Mouse (Mus musculus): Measurements from ENCODE around the gene Nkap. TPM values are rescaled to one million over a fixed set of nuclear protein-coding genes. Genes with fewer than 3 reads are reported as not detected.

The Nkap gene
- polyA plus RNA-seq (2012; rRNA removed), result 1.8 and 2.0 TPM in 2 replicates

DNA sequence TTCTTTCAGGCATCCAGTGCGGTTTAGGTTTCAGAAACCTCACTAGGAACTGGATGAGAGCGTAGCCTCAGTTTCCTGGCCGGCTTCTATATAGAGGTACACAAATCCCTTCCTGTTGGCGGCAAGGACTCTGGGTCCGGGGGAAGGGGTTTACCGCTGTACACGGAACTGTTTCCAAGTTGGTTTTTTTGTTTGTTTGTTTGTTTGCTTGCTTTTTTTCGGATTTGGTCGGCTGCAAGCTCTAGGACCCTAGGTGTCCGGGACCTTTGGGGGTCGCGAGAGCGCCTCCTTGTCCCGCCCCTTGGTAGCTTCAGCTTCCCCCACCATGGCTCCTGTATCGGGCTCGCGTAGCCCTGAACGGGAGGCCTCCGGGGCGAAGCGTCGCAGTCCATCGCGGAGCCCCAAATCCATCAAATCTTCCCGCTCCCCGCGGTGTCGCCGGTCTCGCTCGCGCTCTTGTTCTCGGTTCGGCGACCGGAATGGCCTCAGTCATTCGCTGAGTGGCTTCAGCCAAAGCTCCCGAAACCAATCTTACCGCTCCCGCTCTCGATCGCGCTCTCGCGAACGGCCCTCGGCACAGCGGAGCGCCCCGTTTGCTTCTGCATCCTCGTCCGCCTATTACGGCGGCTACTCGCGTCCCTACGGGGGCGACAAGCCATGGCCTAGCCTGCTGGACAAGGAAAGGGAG is at the start of gene Nkap:
Nkap (plus strand) TSS at position 125 of the 688 bp plus-strand sequence.

DNA sequence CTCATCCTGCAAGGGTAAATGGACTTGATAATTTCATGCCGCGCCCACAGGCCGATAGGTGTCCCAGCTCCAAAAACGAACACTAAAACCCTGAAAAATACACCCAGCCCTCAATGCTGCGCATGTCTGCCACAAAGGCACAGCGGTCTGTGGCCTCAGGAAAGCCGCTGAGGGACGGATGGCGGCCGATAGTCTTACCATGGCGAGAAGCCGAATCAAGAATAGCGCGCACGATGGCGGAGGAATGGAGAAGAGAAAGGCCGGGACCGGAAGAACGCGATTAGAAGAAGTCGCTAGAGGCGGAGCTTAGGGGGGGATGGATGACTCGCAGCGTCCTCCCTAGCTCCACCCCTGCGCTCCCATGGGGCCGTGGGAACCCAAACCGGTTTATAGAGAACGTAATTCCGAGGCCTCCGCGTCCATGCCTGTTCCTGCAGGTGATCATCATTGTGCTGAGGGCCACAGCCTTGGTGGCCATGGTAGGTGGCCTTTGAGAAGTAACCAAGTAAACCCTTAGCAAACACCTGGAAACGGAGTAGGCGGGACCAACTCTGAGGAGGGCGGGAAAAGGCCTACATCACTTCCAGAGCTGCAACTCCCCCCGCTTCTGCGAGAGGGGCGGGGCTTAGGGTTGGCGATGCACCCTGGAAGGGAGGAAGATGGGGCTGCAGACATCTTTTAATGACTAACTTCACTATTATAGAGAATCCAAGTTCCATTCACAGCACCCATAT is 41.5 kb upstream of the Nkap start, which contains the start of gene Rpl39:
Rpl39 (minus strand) TSS at position 476 of the 734 bp plus-strand sequence.

GRCm38 (mm10) chrX:37110193-37110880 is 16.3 kb upstream of the Nkap start, which contains the start of gene Upf3b:
Gene Upf3b, minus strand, starts transcription at chrX:37110322.

DNA sequence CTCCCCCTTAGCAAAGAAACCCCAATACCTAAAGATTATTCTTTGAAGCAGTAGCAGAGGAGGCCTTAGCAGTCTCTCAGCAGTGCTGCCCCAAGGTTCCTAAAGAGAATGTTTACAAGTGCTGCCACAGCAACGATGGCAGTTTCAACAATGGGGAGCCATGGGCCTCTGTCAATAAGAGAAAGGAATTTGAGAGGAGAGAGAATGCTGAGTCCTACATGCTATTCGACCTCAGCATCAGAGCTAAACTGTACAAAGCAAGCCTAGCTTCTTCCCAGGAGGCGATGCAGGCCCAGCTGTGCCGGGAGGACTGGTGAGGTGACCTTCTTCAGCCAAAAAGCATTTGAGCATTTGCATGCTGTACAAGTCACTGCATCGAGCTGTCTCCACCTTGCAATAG is 42.1 kb downstream of the Nkap start, which contains the start of gene Akap14:
Akap14 (minus strand) TSS at position 101 of the 400 bp plus-strand sequence.

GRCm38 (mm10) chrX:37191105-37191743 is 64.6 kb downstream of the Nkap start, which contains the start of the genes Ndufa1 and Rnf113a1:
Gene Ndufa1, minus strand, starts transcription at chrX:37191163.
Gene Rnf113a1, plus strand, starts transcription at chrX:37191245.

Other genes with a start within 250 kb of the Nkap start
- 0.24 and 0.50 TPM in 2 replicates for gene Nkrf, start 223.9 kb upstream of the Nkap start, polyA plus RNA-seq (2012; rRNA removed)
- gene Sept6, start 135.0 kb upstream of the Nkap start, polyA plus RNA-seq (2012; rRNA removed), result 10.3 and 17.7 TPM in 2 replicates
- gene Sowahd, start 78.0 kb upstream of the Nkap start, polyA plus RNA-seq (2012; rRNA removed), result 0.09 TPM in 1 of 2 replicates, not detected in the other
- 12.7 and 16.7 TPM in 2 replicates for gene Rpl39, start 41.4 kb upstream of the Nkap start, polyA plus RNA-seq (2012; rRNA removed)
- gene Upf3b, start 16.5 kb upstream of the Nkap start, polyA plus RNA-seq (2012; rRNA removed), result 1.9 and 2.4 TPM in 2 replicates
- gene Akap14, start 42.0 kb downstream of the Nkap start, polyA plus RNA-seq (2012; rRNA removed), result 7.0 and 7.1 TPM in 2 replicates
- gene Ndufa1, start 64.4 kb downstream of the Nkap start, polyA plus RNA-seq (2012; rRNA removed), result 86.4 and 196 TPM in 2 replicates
- gene Rnf113a1, start 64.5 kb downstream of the Nkap start, polyA plus RNA-seq (2012; rRNA removed), result 2.1 and 2.3 TPM in 2 replicates
- gene Gm9, start 84.2 kb downstream of the Nkap start, polyA plus RNA-seq (2012; rRNA removed), result not detected in 2 replicates
- 0.25 and 0.28 TPM in 2 replicates for gene Rhox1, start 95.5 kb downstream of the Nkap start, polyA plus RNA-seq (2012; rRNA removed)
- not detected in 2 replicates for gene Rhox2a, start 118.2 kb downstream of the Nkap start, polyA plus RNA-seq (2012; rRNA removed)
- not detected in 2 replicates for gene Rhox3a, start 123.1 kb downstream of the Nkap start, polyA plus RNA-seq (2012; rRNA removed)
- gene Rhox4a, start 138.5 kb downstream of the Nkap start, polyA plus RNA-seq (2012; rRNA removed), result not detected in 2 replicates

All from ovary, adult 2 months (tissue).